Mouse (Mus musculus) liver, adult 2 months (tissue): Measurements from ENCODE around the gene Il31ra.

Experiments
- CTCF ChIP-seq: fragments of 200-500 bp; IDR thresholded peaks from 2 replicates; pipeline ENCODE4 v1.5.1; 2011; ENCODE audit warnings: low read depth, low read length, control low read depth
- POLR2A ChIP-seq: fragments of 200-500 bp; IDR thresholded peaks from 2 replicates; pipeline ENCODE4 v1.6.1; 2011; ENCODE audit warnings: low read length, control low read depth; ENCODE audit not compliant: insufficient read depth; ENCODE audit errors: extremely low read depth

- no peak for TF ChIP-seq POLR2A
- no peak for TF ChIP-seq CTCF
These were observed 104.1 kb downstream of the Il31ra start for GRCm38 (mm10) chr13:112490036-112490435.
